Mouse (Mus musculus): Measurements from ENCODE around the gene Srpk2. TPM values are rescaled to one million over a fixed set of nuclear protein-coding genes. Genes with fewer than 3 reads are reported as not detected.

Gene Srpk2
- total and polyA plus RNA-seq, 3 experiments = 20.6 to 31.1 (median 23.3) TPM

- no peak overlapping the region for H3K27ac ChIP-seq (ENCODE audit: insufficient read depth, low read depth)
- H3K4me1 ChIP-seq (ENCODE audit: control insufficient read depth in 1 of 2, insufficient read depth in 2 of 2) = peaks cover 0 to 28% of the 10 kb centered on the region in 2 experiments; a peak in 1 of 4 replicates
- in situ Hi-C loops (cut with MboI; ENCODE audit: low pct_ligation_motif_present, low pct_unique_long_range_greater_than_20kb, low sequenced_read_pairs) (no loop called here), dilution Hi-C loops (cut with MboI; ENCODE audit: extremely low pct_ligation_motif_present, extremely low pct_unique_long_range_greater_than_20kb, low sequenced_read_pairs) (no loop called here)
- no peaks in the 10 kb centered on the region for H3K27me3 ChIP-seq (replicated peaks)
- TF ChIP-seq CHD2 (IDR thresholded peaks at IDR 0.05; ENCODE audit: low read length) (no peak), ZNF384 (IDR thresholded peaks at IDR 0.05; ENCODE audit: low read depth, low read length) (peak; percentile 26; the same call in 1 of the 2 replicates), MXI1 (IDR thresholded peaks at IDR 0.05; ENCODE audit: low read depth, low read length) (no peak), POLR2A (IDR thresholded peaks at IDR 0.05; ENCODE audit: low read depth, low read length) (no peak)
- H3K9me3 ChIP-seq (replicated peaks; ENCODE audit: low read length) = no peaks in the 10 kb centered on the region
- H3K36me3 ChIP-seq (replicated peaks in 1 of 2; ENCODE audit: control insufficient read depth in 1 of 2, insufficient read depth in 1 of 2, low read length in 1 of 2) = peaks cover 0 to 6% of the 10 kb centered on the region in 2 experiments
- no peak overlapping the region for H3K4me3 ChIP-seq (replicated peaks in 1 of 3; ENCODE audit: low read depth in 2 of 3, low read length in 2 of 3, poor library complexity in 1 of 3)
- peak; percentile 49 for DNase-seq (ENCODE audit: extremely low read depth)
- H3K4me2 ChIP-seq (ENCODE audit: insufficient read depth, low read depth, poor library complexity, severe bottlenecking) = no peak overlapping the region
- no peak overlapping the region for H3K9ac ChIP-seq (ENCODE audit: insufficient read depth, low read depth)
- H3K79me2 ChIP-seq (replicated peaks; ENCODE audit: control insufficient read depth, extremely low read depth, insufficient read depth, poor library complexity, severe bottlenecking) = no peaks in the 10 kb centered on the region; the same call in 1 of the 2 replicates
These were observed 58.2 kb downstream of the Srpk2 start for GRCm38 (mm10) chr5:23626173-23626572.

GRCm38 (mm10) chr5:23620621-23621020, 63.8 kb downstream of the Srpk2 start:
- Histone ChIP-seq H3K4me1 (ENCODE audit: control insufficient read depth in 1 of 2, insufficient read depth in 2 of 2) (peaks cover 0 to 23% of the 10 kb centered on the region in 2 experiments; a peak in 2 of 4 replicates), H3K9ac (ENCODE audit: insufficient read depth, low read depth) (no peak overlapping the region)

GRCm38 (mm10) chr5:23618656-23619055, 65.8 kb downstream of the Srpk2 start:
- peaks cover 2 to 28% of the 10 kb centered on the region in 2 experiments; a peak in 3 of 4 replicates for H3K4me1 ChIP-seq (ENCODE audit: control insufficient read depth in 1 of 2, insufficient read depth in 2 of 2)
- TF ChIP-seq EP300 (IDR thresholded peaks at IDR 0.05; ENCODE audit: low read length) = no peak
- TF ChIP-seq SMC3 (IDR thresholded peaks at IDR 0.05; ENCODE audit: low read depth, low read length) = no peak
- no peak for TF ChIP-seq TCF12 (IDR thresholded peaks at IDR 0.05; ENCODE audit: low read depth, low read length)
- H3K9ac ChIP-seq (ENCODE audit: insufficient read depth, low read depth) = no peak overlapping the region
- H3K79me2 ChIP-seq (replicated peaks; ENCODE audit: control insufficient read depth, extremely low read depth, insufficient read depth, poor library complexity, severe bottlenecking) = peaks cover 14% of the 10 kb centered on the region
- H3K27ac ChIP-seq (ENCODE audit: insufficient read depth, low read depth) = no peak overlapping the region
- peaks cover 0 to 4% of the 10 kb centered on the region in 2 experiments for H3K36me3 ChIP-seq (replicated peaks in 1 of 2; ENCODE audit: control insufficient read depth in 1 of 2, insufficient read depth in 1 of 2, low read length in 1 of 2)
- in situ Hi-C loops (cut with MboI; ENCODE audit: low pct_ligation_motif_present, low pct_unique_long_range_greater_than_20kb, low sequenced_read_pairs) (no loop called here), dilution Hi-C loops (cut with MboI; ENCODE audit: extremely low pct_ligation_motif_present, extremely low pct_unique_long_range_greater_than_20kb, low sequenced_read_pairs) (no loop called here)
- no peak overlapping the region for H3K4me2 ChIP-seq (ENCODE audit: insufficient read depth, low read depth, poor library complexity, severe bottlenecking)
- H3K9me3 ChIP-seq (replicated peaks; ENCODE audit: low read length) = peaks cover 2% of the 10 kb centered on the region
- no peak overlapping the region for H3K4me3 ChIP-seq (replicated peaks in 1 of 3; ENCODE audit: low read depth in 2 of 3, low read length in 2 of 3, poor library complexity in 1 of 3)
- no peaks in the 10 kb centered on the region for H3K27me3 ChIP-seq (replicated peaks)
- DNase-seq (ENCODE audit: extremely low read depth) = no peak

More at GRCm38 (mm10) chr5:23620621-23621020, 63.8 kb downstream of the Srpk2 start:
- H3K4me2 ChIP-seq (ENCODE audit: insufficient read depth, low read depth, poor library complexity, severe bottlenecking) = no peak overlapping the region
- no peak overlapping the region for H3K4me3 ChIP-seq (replicated peaks in 1 of 3; ENCODE audit: low read depth in 2 of 3, low read length in 2 of 3, poor library complexity in 1 of 3)
- dilution Hi-C loops (cut with MboI; ENCODE audit: extremely low pct_ligation_motif_present, extremely low pct_unique_long_range_greater_than_20kb, low sequenced_read_pairs) (no loop called here), in situ Hi-C loops (cut with MboI; ENCODE audit: low pct_ligation_motif_present, low pct_unique_long_range_greater_than_20kb, low sequenced_read_pairs) (no loop called here)
- no peaks in the 10 kb centered on the region for H3K27me3 ChIP-seq (replicated peaks)
- H3K27ac ChIP-seq (ENCODE audit: insufficient read depth, low read depth) = no peak overlapping the region
- H3K36me3 ChIP-seq (replicated peaks in 1 of 2; ENCODE audit: control insufficient read depth in 1 of 2, insufficient read depth in 1 of 2, low read length in 1 of 2) = peaks cover 0 to 7% of the 10 kb centered on the region in 2 experiments
- DNase-seq (ENCODE audit: extremely low read depth) = no peak
- no peak for TF ChIP-seq MXI1 (IDR thresholded peaks at IDR 0.05; ENCODE audit: low read depth, low read length)
- TF ChIP-seq MAZ (IDR thresholded peaks at IDR 0.05; ENCODE audit: low read depth, low read length) = no peak
- TF ChIP-seq PAX5 (IDR thresholded peaks at IDR 0.05; ENCODE audit: low read length) = no peak
- H3K9me3 ChIP-seq (replicated peaks; ENCODE audit: low read length) = peaks cover 2% of the 10 kb centered on the region
- H3K79me2 ChIP-seq (replicated peaks; ENCODE audit: control insufficient read depth, extremely low read depth, insufficient read depth, poor library complexity, severe bottlenecking) = peaks cover 6% of the 10 kb centered on the region
